Mouse (Mus musculus) liver, adult 2 months (tissue): Measurements from ENCODE around the gene Xylt1. TPM values are rescaled to one million over a fixed set of nuclear protein-coding genes. Genes with fewer than 3 reads are reported as not detected.

Experiments used
- DNase-seq: peaks from one replicate; pipeline ENCODE4 v3.0.0-alpha.2; 2011; ENCODE audit warnings: low read depth, low spot score; ENCODE audit errors: extremely low read depth
- H3K27ac ChIP-seq: fragments of 200-500 bp; replicated peaks from 2 replicates; pipeline ENCODE4 v1.5.1; 2012; ENCODE audit warnings: low read depth, mild to moderate bottlenecking, control low read depth, inconsistent platforms, low read length; ENCODE audit not compliant: insufficient read depth
- H3K27me3 ChIP-seq: fragments of 200-500 bp; 2 replicates; pipeline ENCODE4 v1.6.1; 2012; ENCODE audit warnings: mild to moderate bottlenecking, moderate library complexity, low read length, inconsistent platforms; ENCODE audit not compliant: control insufficient read depth, insufficient read depth
- H3K36me3 ChIP-seq: fragments of 200-500 bp; 2 replicates; pipeline ENCODE4 v1.6.1; 2012; ENCODE audit warnings: low read length, inconsistent platforms; ENCODE audit not compliant: control insufficient read depth, insufficient read depth
- H3K4me1 ChIP-seq: fragments of 200-500 bp; 2 replicates; pipeline ENCODE4 v1.6.1; 2011; ENCODE audit warnings: low read length; ENCODE audit not compliant: control insufficient read depth, insufficient read depth
- H3K4me3 ChIP-seq: fragments of 200-500 bp; 2 replicates; pipeline ENCODE4 v1.5.1; 2011; ENCODE audit warnings: low read depth, mild to moderate bottlenecking, control low read depth, low read length, moderate library complexity; ENCODE audit not compliant: insufficient read depth
- H3K79me2 ChIP-seq: fragments of 200-500 bp; 2 replicates; pipeline ENCODE4 v1.6.1; 2012; ENCODE audit warnings: inconsistent platforms, mild to moderate bottlenecking, low read length, moderate library complexity; ENCODE audit not compliant: control insufficient read depth, insufficient read depth
- H3K9ac ChIP-seq: fragments of 200-500 bp; 2 replicates; pipeline ENCODE4 v1.6.1; 2012; ENCODE audit warnings: low read depth, mild to moderate bottlenecking, control low read depth, inconsistent platforms, low read length
- CTCF ChIP-seq: fragments of 200-500 bp; IDR thresholded peaks from 2 replicates; pipeline ENCODE4 v1.5.1; 2011; ENCODE audit warnings: low read depth, low read length, control low read depth
- POLR2A ChIP-seq: fragments of 200-500 bp; IDR thresholded peaks from 2 replicates; pipeline ENCODE4 v1.6.1; 2011; ENCODE audit warnings: low read length, control low read depth; ENCODE audit not compliant: insufficient read depth; ENCODE audit errors: extremely low read depth
- WGBS: fragments of 180-500 bp; shearing (Covaris S2); methylation state at CpG from one replicate; pipeline ENCODE4 v1.1.7; 2018; 5-methylcytosine and 5-hydroxymethylcytosine counted together
- polyA plus RNA-seq: library from polyadenylated mRNA; depleted of rRNA; stranded (reverse); fragments of >200 nt; gene quantifications from 2 replicates; pipeline ENCODE4 v1.2.3, GENCODE M21; 2012
- total RNA-seq: library from RNA; depleted of rRNA; stranded (reverse); fragments of >200 nt; gene quantifications from 2 replicates; pipeline ENCODE4 v1.2.3, GENCODE M21; 2014

Gene Xylt1
- total and polyA plus RNA-seq, 2 experiments, result 0.09 to 0.18 TPM

DNA sequence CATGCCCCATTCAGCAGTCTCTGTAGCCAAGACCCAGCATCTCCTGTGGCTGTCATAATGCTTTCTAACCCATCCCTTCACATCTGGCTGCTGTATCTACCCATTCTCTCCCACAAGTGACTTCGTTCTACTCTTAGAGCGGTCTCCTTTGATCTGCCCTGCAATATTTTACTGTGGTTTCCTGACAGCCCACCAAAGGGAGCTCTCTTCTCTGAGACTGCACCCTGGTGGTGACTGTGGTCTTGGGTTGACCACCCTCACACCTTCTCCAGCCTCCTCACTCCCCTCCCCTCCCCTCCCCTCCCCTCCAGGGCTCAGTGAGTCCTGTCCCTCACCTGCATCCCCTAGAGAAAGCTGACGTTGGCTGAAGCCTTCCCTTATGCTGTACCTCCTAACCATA is 178.3 kb downstream of the Xylt1 start:
- no peak overlapping the region for H3K4me3 ChIP-seq
- DNase-seq, result no peak
- no peak overlapping the region for H3K9ac ChIP-seq
- TF ChIP-seq CTCF, result no peak
- no peak for TF ChIP-seq POLR2A
- no peaks in the 10 kb centered on the region for H3K36me3 ChIP-seq
- no peaks in the 10 kb centered on the region for H3K27me3 ChIP-seq
- 74% methylated on average over 3 of the region's 3 CpGs for WGBS
- H3K4me1 ChIP-seq, result no peaks in the 10 kb centered on the region
- H3K79me2 ChIP-seq, result no peaks in the 10 kb centered on the region
- no peak overlapping the region for H3K27ac ChIP-seq

DNA sequence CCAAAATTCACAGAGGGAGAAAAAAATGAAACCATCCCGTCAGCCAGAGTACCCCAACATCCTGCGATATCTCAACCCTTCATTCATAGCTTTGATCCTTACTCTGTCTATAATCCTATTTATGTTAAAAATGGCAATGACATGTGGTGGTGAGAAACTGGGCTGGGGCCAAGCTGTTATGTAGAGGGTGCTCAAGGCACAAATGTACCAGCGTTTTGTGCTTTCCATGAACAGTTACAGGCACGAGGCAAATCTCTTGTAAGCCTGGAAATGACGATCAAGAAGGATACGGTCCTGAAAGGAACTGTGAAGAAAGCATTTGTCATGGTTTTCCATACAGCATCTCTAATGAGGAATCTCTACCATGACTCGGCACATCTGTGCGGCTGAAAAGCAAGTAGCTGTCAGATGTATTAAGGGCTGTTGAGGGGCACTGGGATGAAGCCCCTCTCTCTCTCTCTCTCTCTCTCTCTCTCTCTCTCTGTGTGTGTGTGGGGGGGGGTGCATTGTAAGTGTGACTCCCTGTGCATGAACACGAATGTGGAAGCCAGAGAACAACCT is 183.2 kb downstream of the Xylt1 start:
- no peaks in the 10 kb centered on the region for H3K79me2 ChIP-seq
- no peak overlapping the region for H3K4me3 ChIP-seq
- H3K36me3 ChIP-seq, result no peaks in the 10 kb centered on the region
- H3K27ac ChIP-seq, result no peak overlapping the region
- TF ChIP-seq CTCF, result no peak
- TF ChIP-seq POLR2A, result no peak
- H3K4me1 ChIP-seq, result no peaks in the 10 kb centered on the region
- no peaks in the 10 kb centered on the region for H3K27me3 ChIP-seq
- 85% methylated on average over 9 of the region's 9 CpGs for WGBS
- no peak overlapping the region for H3K9ac ChIP-seq
- no peak for DNase-seq

GRCm38 (mm10) chr7:117564627-117565026 is 183.8 kb downstream of the Xylt1 start:
- no peak for TF ChIP-seq CTCF
- TF ChIP-seq POLR2A, result no peak
- Histone ChIP-seq H3K36me3 (no peaks in the 10 kb centered on the region), H3K27me3 (no peaks in the 10 kb centered on the region), H3K79me2 (no peaks in the 10 kb centered on the region), H3K4me3 (no peak overlapping the region), H3K27ac (no peak overlapping the region), H3K9ac (no peak overlapping the region), H3K4me1 (no peaks in the 10 kb centered on the region)
- 79% methylated on average over 4 of the region's 4 CpGs for WGBS
- DNase-seq, result no peak

DNA sequence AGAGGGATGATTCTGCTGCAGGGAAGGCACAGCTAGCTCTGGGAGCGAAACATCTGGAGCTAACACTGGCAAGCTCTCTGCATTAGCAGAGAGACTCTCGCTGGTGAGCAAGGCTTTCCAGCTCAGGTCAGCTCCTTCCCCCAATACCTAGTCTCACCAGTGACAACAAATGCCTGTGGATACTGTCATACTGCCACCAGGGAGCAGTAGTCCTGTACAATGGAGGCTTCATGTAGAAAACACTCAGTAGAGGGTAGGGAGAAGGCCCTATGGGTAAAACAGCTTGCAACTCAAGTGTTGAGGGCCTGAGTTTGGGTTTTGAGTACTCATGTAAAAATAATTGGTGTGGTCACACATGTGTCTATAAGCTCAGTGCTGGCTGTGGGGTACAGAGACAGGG is 185.3 kb downstream of the Xylt1 start:
- H3K9ac ChIP-seq, result no peak overlapping the region
- no peaks in the 10 kb centered on the region for H3K79me2 ChIP-seq
- no peak overlapping the region for H3K4me3 ChIP-seq
- no peak overlapping the region for H3K27ac ChIP-seq
- no peaks in the 10 kb centered on the region for H3K4me1 ChIP-seq
- DNase-seq, result peak; percentile 12
- no peaks in the 10 kb centered on the region for H3K36me3 ChIP-seq
- H3K27me3 ChIP-seq, result no peaks in the 10 kb centered on the region
- 0 out of 2 replicates have a peak, but pooled peaks have one; percentile 3 for TF ChIP-seq CTCF
- TF ChIP-seq POLR2A, result no peak
- 62% methylated on average over 2 of the region's 2 CpGs for WGBS

GRCm38 (mm10) chr7:117566833-117567232 is 186.1 kb downstream of the Xylt1 start:
- H3K4me3 ChIP-seq, result no peak overlapping the region
- H3K27me3 ChIP-seq, result no peaks in the 10 kb centered on the region
- H3K9ac ChIP-seq, result no peak overlapping the region
- no peak for DNase-seq
- no peaks in the 10 kb centered on the region for H3K79me2 ChIP-seq
- no peaks in the 10 kb centered on the region for H3K36me3 ChIP-seq
- TF ChIP-seq CTCF (no peak), POLR2A (no peak)
- no peak overlapping the region for H3K27ac ChIP-seq
- WGBS, result 49% methylated on average over 1 of the region's 1 CpGs
- no peaks in the 10 kb centered on the region for H3K4me1 ChIP-seq

GRCm38 (mm10) chr7:117567252-117567651 is 186.5 kb downstream of the Xylt1 start:
- no peaks in the 10 kb centered on the region for H3K36me3 ChIP-seq
- no peaks in the 10 kb centered on the region for H3K79me2 ChIP-seq
- no peak overlapping the region for H3K4me3 ChIP-seq
- TF ChIP-seq CTCF (no peak), POLR2A (no peak)
- no peaks in the 10 kb centered on the region for H3K27me3 ChIP-seq
- H3K4me1 ChIP-seq, result no peaks in the 10 kb centered on the region
- H3K9ac ChIP-seq, result no peak overlapping the region
- H3K27ac ChIP-seq, result no peak overlapping the region
- DNase-seq, result no peak
- 84% methylated on average over 5 of the region's 5 CpGs for WGBS
